Mouse (Mus musculus) monocyte, adult 5-6 weeks (primary cell): ENCODE measurements at regions not wholly inside any gene's neighbourhood (a gene's known extent, or its start where the extent isn't known, plus 50 kb on each side); places are given as distances from the start of the nearest gene placed in this dataset.

Source experiments
- ATAC-seq: fragments of 153-309, 156-312 bp; replicated peaks from 2 replicates; pipeline ENCODE4 v1.8.0; 2017; ENCODE audit warnings: mild to moderate bottlenecking; ENCODE audit not compliant: low TSS enrichment, insufficient number of reproducible peaks, severe bottlenecking, poor library complexity, low FRiP score

DNA sequence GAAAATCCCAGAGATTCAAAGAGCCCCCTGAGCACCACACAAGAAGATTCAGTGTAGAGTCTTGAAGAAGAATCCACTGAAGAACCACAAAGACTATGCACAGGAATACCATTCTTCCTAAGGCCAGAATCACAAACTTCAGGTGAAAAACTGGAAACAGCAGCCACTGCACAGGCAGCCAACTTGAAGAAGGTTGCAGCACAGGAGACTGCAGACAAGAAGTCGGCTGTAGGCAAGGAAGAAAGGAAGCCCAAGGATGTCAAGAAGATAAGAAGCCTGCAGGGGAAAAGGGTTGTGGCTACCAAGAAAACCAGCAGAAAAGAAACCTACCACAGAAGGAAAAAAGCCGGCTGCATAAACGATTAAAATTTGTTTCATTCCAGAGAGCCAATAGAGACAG lies 76.8 kb upstream of the Ngly1 start:
- ATAC-seq = no peak

DNA sequence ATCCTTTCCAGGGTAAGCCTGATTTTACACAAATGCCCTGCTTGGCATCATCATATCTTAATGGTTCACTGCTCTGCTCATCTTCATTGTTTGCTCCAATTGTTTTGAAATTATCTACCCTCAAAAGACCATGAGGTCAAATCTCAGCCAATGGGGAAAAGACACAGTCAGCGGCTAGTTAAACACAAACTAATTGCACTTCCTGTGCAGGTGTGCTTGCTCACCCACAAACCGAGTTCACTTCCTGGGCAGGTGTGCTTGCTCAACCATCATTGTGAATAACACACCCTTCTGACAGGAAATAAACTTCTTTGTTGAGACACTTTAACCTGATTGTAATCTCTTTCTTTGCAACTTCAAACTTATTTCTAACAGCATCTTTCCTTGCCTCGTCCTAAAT lies 75.8 kb upstream of the Ngly1 start:
- ATAC-seq = peak; percentile 56; the same call in 1 of the 2 replicates

DNA sequence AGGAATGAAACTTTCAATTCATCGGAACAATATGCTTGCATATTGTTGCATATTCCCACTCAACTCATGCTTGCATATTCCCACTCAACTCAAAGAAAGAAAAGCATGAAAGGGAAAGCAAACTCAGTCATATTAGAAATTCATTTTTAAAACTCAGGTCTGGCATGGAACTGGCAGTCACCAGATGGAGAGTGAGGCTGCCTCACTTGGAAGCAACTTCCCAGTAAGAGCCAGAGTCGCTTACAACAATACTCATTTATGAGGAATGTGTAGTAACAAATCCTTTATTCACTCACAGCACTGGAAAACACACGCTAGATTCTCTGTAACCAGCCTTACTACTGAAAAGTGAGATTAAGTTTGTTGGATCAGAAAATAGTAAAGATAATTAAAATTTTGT lies 70.9 kb upstream of the Ngly1 start:
- ATAC-seq = no peak

DNA sequence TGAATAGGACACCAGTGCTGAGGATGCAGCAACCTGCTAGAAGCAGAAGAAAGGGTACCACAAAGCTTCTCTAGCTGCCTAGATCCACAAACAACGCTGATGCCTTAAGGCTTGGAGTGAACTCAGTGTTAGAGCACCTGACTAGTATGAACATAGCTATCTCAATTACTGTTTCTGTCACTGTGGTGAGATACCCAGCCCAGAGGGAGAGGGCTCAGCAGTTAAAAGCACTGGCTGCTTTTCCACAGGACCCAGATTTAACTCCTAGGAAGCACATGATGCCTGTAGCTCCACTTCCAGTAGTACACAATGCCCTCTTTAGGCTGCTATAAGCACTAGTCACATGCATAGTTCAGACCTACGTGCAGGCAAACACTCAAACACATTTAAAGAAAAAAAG lies 67.3 kb upstream of the Ngly1 start:
- ATAC-seq = no peak

DNA sequence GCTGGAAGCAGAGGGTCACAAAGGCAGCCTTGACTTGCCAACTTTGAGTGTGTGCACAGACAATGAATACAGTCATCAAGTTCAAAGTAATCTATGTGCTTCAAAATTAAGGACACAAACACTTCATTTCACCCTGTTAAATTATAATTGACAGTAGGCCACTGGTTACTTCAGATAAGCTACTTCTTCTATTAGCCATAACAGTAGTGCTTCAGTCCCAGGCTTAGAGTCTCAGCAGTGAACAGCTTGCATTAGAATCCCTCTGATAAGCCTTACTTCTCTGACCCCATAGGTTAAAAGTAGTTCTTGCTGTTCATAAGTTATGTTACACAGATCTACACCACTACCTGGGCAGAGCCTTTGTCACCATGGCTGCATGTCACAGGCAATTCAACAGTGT lies 63.8 kb upstream of the Ngly1 start:
- ATAC-seq = no peak
